Mouse (Mus musculus) lung, embryonic 16.5 days (tissue): ENCODE results near the gene Ibtk. TPM values are rescaled to one million over a fixed set of nuclear protein-coding genes. Genes with fewer than 3 reads are reported as not detected.

Experiments used
- ATAC-seq: fragments of 200-750 bp; cut with Nextera tagmentation; 2 replicates; pipeline ENCODE4 v1.8.0; 2017; ENCODE audit warnings: low read depth, mild to moderate bottlenecking, moderate library complexity
- H3K27ac ChIP-seq: fragments of 300-500 bp; sonication (generic); 2 replicates; pipeline ENCODE4 v1.5.1; 2014; ENCODE audit warnings: mild to moderate bottlenecking, control low read depth, low read length
- H3K27me3 ChIP-seq: fragments of 300-500 bp; sonication (generic); 2 replicates; pipeline ENCODE4 v1.6.1; 2014; ENCODE audit warnings: low read depth, low read length, mixed read lengths; ENCODE audit not compliant: control insufficient read depth, insufficient read depth
- H3K36me3 ChIP-seq: fragments of 300-500 bp; sonication (generic); 2 replicates; pipeline ENCODE4 v1.6.1; 2014; ENCODE audit warnings: low read length; ENCODE audit not compliant: control insufficient read depth, insufficient read depth
- H3K4me1 ChIP-seq: fragments of 300-500 bp; sonication (generic); replicated peaks from 2 replicates; pipeline ENCODE4 v1.6.1; 2014; ENCODE audit warnings: low read length, mixed read lengths; ENCODE audit not compliant: control insufficient read depth, insufficient read depth
- H3K4me2 ChIP-seq: fragments of 300-500 bp; sonication (generic); 2 replicates; pipeline ENCODE4 v1.6.1; 2014; ENCODE audit warnings: low read depth, low read length, control low read depth
- H3K4me3 ChIP-seq: fragments of 300-500 bp; sonication (generic); 2 replicates; pipeline ENCODE4 v1.5.1; 2014; ENCODE audit warnings: mild to moderate bottlenecking, low read length, control low read depth
- H3K9ac ChIP-seq: fragments of 300-500 bp; sonication (generic); 2 replicates; pipeline ENCODE4 v1.6.1; 2014; ENCODE audit warnings: low read length, control low read depth
- H3K9me3 ChIP-seq: fragments of 300-500 bp; sonication (generic); 2 replicates; pipeline ENCODE4 v1.6.1; 2016; ENCODE audit warnings: low read length; ENCODE audit not compliant: control insufficient read depth
- WGBS: fragments of 180-500 bp; shearing (Covaris S2); extraction: QIAGEN DNeasy Blood & Tissue Kit; methylation state at CpG from one replicate; pipeline ENCODE4 v1.1.7; 2014; 5-methylcytosine and 5-hydroxymethylcytosine counted together
- polyA plus RNA-seq: library from polyadenylated mRNA; unstranded; fragments of >200 nt; fragmentation: Nextera tagmentation; extraction: Ambion mirVana; gene quantifications from 2 replicates; pipeline ENCODE4 v1.2.1, GENCODE M21; 2015

The Ibtk gene
- polyA plus RNA-seq, 1 experiment from 2014 or later = 28.9 TPM

DNA sequence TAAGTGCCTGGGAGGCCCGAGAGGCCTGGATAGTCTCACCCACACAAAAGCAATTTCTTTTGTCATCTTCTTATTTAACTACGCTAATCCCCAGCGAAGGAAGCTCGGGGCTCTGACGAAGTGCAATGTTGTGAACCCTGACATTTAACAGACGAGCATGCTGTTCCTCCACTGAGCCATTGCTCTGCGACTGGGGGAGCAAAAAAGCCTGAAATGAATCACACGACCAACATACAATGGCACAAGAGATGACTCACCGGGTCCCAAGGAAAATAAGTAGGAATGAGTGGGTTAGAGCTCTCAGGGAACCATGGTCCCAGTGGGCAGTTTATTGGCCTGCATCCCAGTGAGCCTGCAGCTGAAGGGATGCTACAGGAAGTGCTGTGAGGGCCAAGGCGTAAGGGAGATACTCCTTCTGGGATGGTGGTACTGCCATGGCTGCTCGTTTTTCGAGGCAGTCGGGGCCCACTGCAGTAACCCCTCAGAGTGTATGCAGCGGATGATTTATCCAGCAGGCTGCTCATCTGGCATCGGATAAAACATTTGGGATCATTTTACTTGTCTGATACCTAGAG, 75.1 kb downstream of the Ibtk start:
- Histone ChIP-seq H3K4me3 (no peak overlapping the region), H3K9ac (no peak overlapping the region), H3K4me1 (0 out of 2 replicates have a peak, but pooled peaks cover 2% of the 10 kb centered on the region), H3K4me2 (no peak overlapping the region), H3K36me3 (no peaks in the 10 kb centered on the region), H3K27ac (no peak overlapping the region), H3K27me3 (no peaks in the 10 kb centered on the region), H3K9me3 (no peaks in the 10 kb centered on the region)
- 56% methylated on average over 15 of the region's 15 CpGs for WGBS
- ATAC-seq = peak; percentile 45; the same call in 1 of the 2 replicates

- H3K9me3 ChIP-seq = no peaks in the 10 kb centered on the region
- no peak for ATAC-seq
- 0 out of 2 replicates have a peak, but pooled peaks cover 2% of the 10 kb centered on the region for H3K4me1 ChIP-seq
- H3K27ac ChIP-seq = no peak overlapping the region
- 55% methylated on average over 6 of the region's 6 CpGs for WGBS
- no peaks in the 10 kb centered on the region for H3K36me3 ChIP-seq
- H3K4me2 ChIP-seq = no peak overlapping the region
- no peaks in the 10 kb centered on the region for H3K27me3 ChIP-seq
- H3K4me3 ChIP-seq = no peak overlapping the region
- no peak overlapping the region for H3K9ac ChIP-seq
Measured at GRCm38 (mm10) chr9:85671582-85672331, 77.4 kb downstream of the Ibtk start.

GRCm38 (mm10) chr9:85664316-85664715, 84.8 kb downstream of the Ibtk start:
- 67% methylated on average over 1 of the region's 1 CpGs for WGBS
- no peak overlapping the region for H3K9ac ChIP-seq
- H3K36me3 ChIP-seq = no peaks in the 10 kb centered on the region
- no peak overlapping the region for H3K4me2 ChIP-seq
- H3K4me3 ChIP-seq = no peak overlapping the region
- no peak for ATAC-seq
- H3K9me3 ChIP-seq = no peaks in the 10 kb centered on the region
- no peaks in the 10 kb centered on the region for H3K4me1 ChIP-seq
- no peak overlapping the region for H3K27ac ChIP-seq
- no peaks in the 10 kb centered on the region for H3K27me3 ChIP-seq

- Histone ChIP-seq H3K4me2 (no peak overlapping the region), H3K9me3 (no peaks in the 10 kb centered on the region), H3K36me3 (no peaks in the 10 kb centered on the region), H3K27me3 (no peaks in the 10 kb centered on the region), H3K27ac (no peak overlapping the region), H3K9ac (no peak overlapping the region), H3K4me1 (no peaks in the 10 kb centered on the region), H3K4me3 (no peak overlapping the region)
- 78% methylated on average over 1 of the region's 1 CpGs for WGBS
- ATAC-seq = no peak
Measured at GRCm38 (mm10) chr9:85663810-85664209, 85.3 kb downstream of the Ibtk start.

DNA sequence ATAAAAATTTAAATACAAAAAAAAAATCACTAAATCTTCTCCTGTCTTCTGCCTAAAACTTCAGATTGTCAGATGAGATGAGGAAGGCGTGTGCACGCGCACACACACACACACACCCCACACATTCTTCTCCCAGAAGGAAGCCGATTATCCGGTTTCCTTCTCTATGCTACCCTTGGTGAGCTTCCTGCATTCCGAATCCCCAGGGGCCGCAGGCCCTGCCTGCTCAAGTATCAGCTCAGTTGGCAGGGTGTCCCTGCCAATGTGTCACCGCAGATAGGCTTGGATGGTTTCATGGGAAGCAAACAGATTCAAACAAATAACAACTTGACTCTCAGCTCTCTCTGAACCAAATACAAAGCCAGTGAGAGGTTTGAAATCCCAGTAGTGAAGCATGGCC, 86.0 kb downstream of the Ibtk start:
- H3K27me3 ChIP-seq = no peaks in the 10 kb centered on the region
- H3K27ac ChIP-seq = no peak overlapping the region
- no peaks in the 10 kb centered on the region for H3K4me1 ChIP-seq
- H3K9me3 ChIP-seq = no peaks in the 10 kb centered on the region
- H3K9ac ChIP-seq = no peak overlapping the region
- peak; percentile 66; the same call in 1 of the 2 replicates for ATAC-seq
- no peaks in the 10 kb centered on the region for H3K36me3 ChIP-seq
- no peak overlapping the region for H3K4me2 ChIP-seq
- no peak overlapping the region for H3K4me3 ChIP-seq
- WGBS = 13% methylated on average over 8 of the region's 8 CpGs

DNA sequence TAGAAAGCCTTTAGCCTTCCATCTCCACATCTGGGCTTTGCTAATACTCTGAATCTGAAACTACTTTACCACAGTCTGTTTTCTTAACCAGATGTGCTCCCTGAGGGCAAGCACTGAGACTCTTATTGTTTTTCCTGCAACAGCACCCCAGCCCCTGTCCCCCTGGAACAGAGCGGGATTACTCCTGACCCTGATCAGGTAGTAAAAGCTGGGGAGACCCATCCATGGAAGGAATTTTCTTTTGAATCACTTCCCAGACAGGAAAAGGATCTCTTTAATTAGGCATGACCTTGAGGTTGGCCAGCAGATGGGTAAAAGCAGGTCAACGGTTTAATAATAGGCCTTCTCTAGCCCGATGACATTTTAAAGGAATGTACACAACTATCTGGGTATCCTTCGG, 95.7 kb downstream of the Ibtk start:
- Histone ChIP-seq H3K4me1 (no peaks in the 10 kb centered on the region), H3K4me2 (no peak overlapping the region), H3K27ac (no peak overlapping the region), H3K27me3 (no peaks in the 10 kb centered on the region), H3K36me3 (no peaks in the 10 kb centered on the region), H3K4me3 (no peak overlapping the region), H3K9me3 (no peaks in the 10 kb centered on the region), H3K9ac (no peak overlapping the region)
- WGBS = 62% methylated on average over 4 of the region's 4 CpGs
- ATAC-seq = no peak

DNA sequence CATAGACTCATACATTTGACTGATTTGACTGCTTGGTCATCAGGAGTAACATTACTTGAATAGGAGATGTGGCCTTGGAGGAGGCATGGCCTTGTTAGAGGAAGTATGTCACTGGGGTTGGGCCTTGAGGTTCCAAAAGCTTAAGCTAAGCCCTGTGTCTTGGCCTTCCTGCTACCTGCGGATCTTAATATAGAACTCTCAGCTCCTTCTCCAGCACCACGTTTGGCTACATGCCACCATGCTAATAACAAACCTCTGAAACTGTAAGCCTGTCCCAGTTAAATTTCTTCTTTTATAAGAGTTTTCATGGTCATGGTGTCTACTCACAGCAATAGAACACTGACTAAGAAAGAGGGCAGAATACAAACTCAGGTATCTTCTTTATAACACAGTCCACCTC, 110.9 kb downstream of the Ibtk start:
- H3K4me1 ChIP-seq = 0 out of 2 replicates have a peak, but pooled peaks cover 2% of the 10 kb centered on the region
- no peaks in the 10 kb centered on the region for H3K27me3 ChIP-seq
- no peak overlapping the region for H3K9ac ChIP-seq
- WGBS = 48% methylated on average over 2 of the region's 2 CpGs
- H3K4me3 ChIP-seq = no peak overlapping the region
- ATAC-seq = no peak
- H3K27ac ChIP-seq = no peak overlapping the region
- no peaks in the 10 kb centered on the region for H3K36me3 ChIP-seq
- H3K4me2 ChIP-seq = no peak overlapping the region
- peaks cover 4% of the 10 kb centered on the region; the same call in 1 of the 2 replicates for H3K9me3 ChIP-seq

Other genes with a start within 250 kb of the Ibtk start
- 7.1 and 8.3 TPM in 2 replicates for gene Tpbg, start 93.0 kb upstream of the Ibtk start, polyA plus RNA-seq